Mouse (Mus musculus): ENCODE data around the gene Dtx1. TPM values are rescaled to one million over a fixed set of nuclear protein-coding genes. Genes with fewer than 3 reads are reported as not detected.

Gene Dtx1
- polyA plus RNA-seq, 1 experiment from 2014 or later: 6.8 TPM

- H3K36me3 ChIP-seq: no peaks in the 10 kb centered on the region
- H3K27ac ChIP-seq: no peak overlapping the region
- H3K27me3 ChIP-seq: peaks cover 82% of the 10 kb centered on the region
- no peak overlapping the region for H3K4me3 ChIP-seq (replicated peaks)
- 20% methylated on average over 13 of the region's 13 CpGs for WGBS
- H3K4me1 ChIP-seq (replicated peaks): peaks cover 10% of the 10 kb centered on the region
- H3K9ac ChIP-seq (replicated peaks): no peak overlapping the region
- no peak for ATAC-seq (ENCODE audit: insufficient number of reproducible peaks, insufficient read depth, low FRiP score, low TSS enrichment, low read depth)
- no peak overlapping the region for H3K4me2 ChIP-seq
- no peaks in the 10 kb centered on the region for H3K9me3 ChIP-seq
Observed at GRCm38 (mm10) chr5:120649938-120650337, 61.8 kb downstream of the Dtx1 start.

- Histone ChIP-seq H3K4me3 (replicated peaks) (peak overlapping the region; percentile 24), H3K9me3 (no peaks in the 10 kb centered on the region), H3K27ac (no peak overlapping the region), H3K9ac (replicated peaks) (no peak overlapping the region), H3K36me3 (no peaks in the 10 kb centered on the region), H3K4me1 (replicated peaks) (peaks cover 10% of the 10 kb centered on the region), H3K4me2 (peak overlapping the region; percentile 47), H3K27me3 (peaks cover 81% of the 10 kb centered on the region)
- 7% methylated on average over 21 of the region's 21 CpGs for WGBS
- ATAC-seq (ENCODE audit: insufficient number of reproducible peaks, insufficient read depth, low FRiP score, low TSS enrichment, low read depth): peak; percentile 39; the same call in 1 of the 2 replicates
Observed at GRCm38 (mm10) chr5:120649374-120649933, 62.3 kb downstream of the Dtx1 start.

- peak within 1 kb of the TSS; percentile 24 for H3K4me3 ChIP-seq (replicated peaks)
- WGBS: 1% methylated on average over 50 of the region's 53 CpGs
- ATAC-seq (ENCODE audit: insufficient number of reproducible peaks, insufficient read depth, low FRiP score, low TSS enrichment, low read depth): peak; percentile 40; the same call in 1 of the 2 replicates
Observed at GRCm38 (mm10) chr5:120648569-120649373, 63.0 kb downstream of the Dtx1 start, which contains the start of gene Rasal1. Rasal1 (plus strand) TSS chr5:120648812.

GRCm38 (mm10) chr5:120647814-120648491, 63.8 kb downstream of the Dtx1 start:
- 40% methylated on average over 12 of the region's 12 CpGs for WGBS
- H3K36me3 ChIP-seq: no peaks in the 10 kb centered on the region
- peaks cover 80% of the 10 kb centered on the region for H3K27me3 ChIP-seq
- no peak overlapping the region for H3K27ac ChIP-seq
- H3K4me2 ChIP-seq: no peak overlapping the region
- no peaks in the 10 kb centered on the region for H3K9me3 ChIP-seq
- no peak overlapping the region for H3K9ac ChIP-seq (replicated peaks)
- no peak overlapping the region for H3K4me3 ChIP-seq (replicated peaks)
- ATAC-seq (ENCODE audit: insufficient number of reproducible peaks, insufficient read depth, low FRiP score, low TSS enrichment, low read depth): no peak
- peaks cover 10% of the 10 kb centered on the region for H3K4me1 ChIP-seq (replicated peaks)

More at GRCm38 (mm10) chr5:120648569-120649373, 63.0 kb downstream of the Dtx1 start, which contains the start of gene Rasal1:
- no peak within 1 kb of the TSS for H3K27ac ChIP-seq
- peaks cover 10% of the 10 kb centered on the region for H3K4me1 ChIP-seq (replicated peaks)
- H3K4me2 ChIP-seq: peak within 1 kb of the TSS; percentile 47
- H3K27me3 ChIP-seq: peaks cover 88% of the 10 kb centered on the region
- no peak within 1 kb of the TSS for H3K9ac ChIP-seq (replicated peaks)
- no peaks in the 10 kb centered on the region for H3K36me3 ChIP-seq
- H3K9me3 ChIP-seq: no peaks in the 10 kb centered on the region

GRCm38 (mm10) chr5:120647361-120647760, 64.4 kb downstream of the Dtx1 start:
- no peak for ATAC-seq (ENCODE audit: insufficient number of reproducible peaks, insufficient read depth, low FRiP score, low TSS enrichment, low read depth)
- Histone ChIP-seq H3K36me3 (no peaks in the 10 kb centered on the region), H3K9ac (replicated peaks) (no peak overlapping the region), H3K4me2 (no peak overlapping the region), H3K27me3 (peaks cover 74% of the 10 kb centered on the region), H3K4me1 (replicated peaks) (peaks cover 10% of the 10 kb centered on the region), H3K9me3 (no peaks in the 10 kb centered on the region), H3K4me3 (replicated peaks) (no peak overlapping the region), H3K27ac (no peak overlapping the region)
- whole genome bisulfite sequencing: 74% methylated on average over 4 of the region's 4 CpGs

GRCm38 (mm10) chr5:120645851-120646250, 65.9 kb downstream of the Dtx1 start:
- Histone ChIP-seq H3K4me1 (replicated peaks) (peaks cover 10% of the 10 kb centered on the region), H3K9ac (replicated peaks) (no peak overlapping the region), H3K27ac (no peak overlapping the region), H3K9me3 (no peaks in the 10 kb centered on the region), H3K27me3 (peaks cover 59% of the 10 kb centered on the region), H3K4me2 (no peak overlapping the region), H3K4me3 (replicated peaks) (no peak overlapping the region), H3K36me3 (no peaks in the 10 kb centered on the region)
- no peak for ATAC-seq (ENCODE audit: insufficient number of reproducible peaks, insufficient read depth, low FRiP score, low TSS enrichment, low read depth)
- 66% methylated on average over 6 of the region's 6 CpGs for WGBS

GRCm38 (mm10) chr5:120644227-120644626, 67.5 kb downstream of the Dtx1 start:
- no peak overlapping the region for H3K9ac ChIP-seq (replicated peaks)
- no peak for ATAC-seq (ENCODE audit: insufficient number of reproducible peaks, insufficient read depth, low FRiP score, low TSS enrichment, low read depth)
- no peak overlapping the region for H3K4me2 ChIP-seq
- H3K36me3 ChIP-seq: no peaks in the 10 kb centered on the region
- peaks cover 8% of the 10 kb centered on the region for H3K4me1 ChIP-seq (replicated peaks)
- whole genome bisulfite sequencing: 69% methylated on average over 3 of the region's 3 CpGs
- H3K27ac ChIP-seq: no peak overlapping the region
- peaks cover 43% of the 10 kb centered on the region for H3K27me3 ChIP-seq
- no peaks in the 10 kb centered on the region for H3K9me3 ChIP-seq
- no peak overlapping the region for H3K4me3 ChIP-seq (replicated peaks)

- Histone ChIP-seq H3K9ac (replicated peaks) (no peak overlapping the region), H3K27me3 (peaks cover 36% of the 10 kb centered on the region), H3K27ac (no peak overlapping the region), H3K4me1 (replicated peaks) (peaks cover under 1% of the 10 kb centered on the region), H3K4me3 (replicated peaks) (no peak overlapping the region), H3K9me3 (no peaks in the 10 kb centered on the region), H3K36me3 (no peaks in the 10 kb centered on the region), H3K4me2 (no peak overlapping the region)
- WGBS: 83% methylated on average over 14 of the region's 14 CpGs
- ATAC-seq (ENCODE audit: insufficient number of reproducible peaks, insufficient read depth, low FRiP score, low TSS enrichment, low read depth): no peak
Observed at GRCm38 (mm10) chr5:120643365-120644085, 68.2 kb downstream of the Dtx1 start.

- Histone ChIP-seq H3K4me3 (replicated peaks) (no peak overlapping the region), H3K27ac (no peak overlapping the region), H3K9me3 (no peaks in the 10 kb centered on the region), H3K9ac (replicated peaks) (no peak overlapping the region), H3K36me3 (no peaks in the 10 kb centered on the region), H3K27me3 (peaks cover 8% of the 10 kb centered on the region; the same call in 1 of the 2 replicates), H3K4me1 (replicated peaks) (no peaks in the 10 kb centered on the region), H3K4me2 (no peak overlapping the region)
- ATAC-seq (ENCODE audit: insufficient number of reproducible peaks, insufficient read depth, low FRiP score, low TSS enrichment, low read depth): no peak
- WGBS: 86% methylated on average over 7 of the region's 7 CpGs
Observed at GRCm38 (mm10) chr5:120640094-120640493, 71.6 kb downstream of the Dtx1 start.

- no peak overlapping the region for H3K4me2 ChIP-seq
- H3K9ac ChIP-seq (replicated peaks): no peak overlapping the region
- H3K4me1 ChIP-seq (replicated peaks): no peaks in the 10 kb centered on the region
- WGBS: 80% methylated on average over 5 of the region's 5 CpGs
- ATAC-seq (ENCODE audit: insufficient number of reproducible peaks, insufficient read depth, low FRiP score, low TSS enrichment, low read depth): no peak
- no peak overlapping the region for H3K27ac ChIP-seq
- H3K9me3 ChIP-seq: peaks cover 7% of the 10 kb centered on the region
- H3K36me3 ChIP-seq: no peaks in the 10 kb centered on the region
- H3K27me3 ChIP-seq: peaks cover 36% of the 10 kb centered on the region
- H3K4me3 ChIP-seq (replicated peaks): no peak overlapping the region
Observed at GRCm38 (mm10) chr5:120635633-120636032, 76.1 kb downstream of the Dtx1 start.

GRCm38 (mm10) chr5:120634860-120635259, 76.9 kb downstream of the Dtx1 start:
- Histone ChIP-seq H3K4me2 (no peak overlapping the region), H3K27ac (no peak overlapping the region), H3K9me3 (peaks cover 7% of the 10 kb centered on the region), H3K27me3 (peaks cover 44% of the 10 kb centered on the region), H3K4me1 (replicated peaks) (no peaks in the 10 kb centered on the region), H3K9ac (replicated peaks) (no peak overlapping the region), H3K36me3 (no peaks in the 10 kb centered on the region), H3K4me3 (replicated peaks) (no peak overlapping the region)
- 41% methylated on average over 5 of the region's 5 CpGs for WGBS
- ATAC-seq (ENCODE audit: insufficient number of reproducible peaks, insufficient read depth, low FRiP score, low TSS enrichment, low read depth): no peak

Data from limb, embryonic 12.5 days (tissue).